Mouse (Mus musculus) liver, postnatal 0 days (tissue): ENCODE measurements around the gene Rmdn2. TPM values are rescaled to one million over a fixed set of nuclear protein-coding genes. Genes with fewer than 3 reads are reported as not detected.

Experiments
- ATAC-seq: fragments of 200-750 bp; cut with Nextera tagmentation; 2 replicates; pipeline ENCODE4 v1.8.0; 2017; ENCODE audit warnings: mild to moderate bottlenecking, moderate library complexity
- DNase-seq: peaks from one replicate; pipeline ENCODE4 v3.0.0-alpha.2; 2016
- H3K27ac ChIP-seq: fragments of 300-500 bp; sonication (generic); 2 replicates; pipeline ENCODE4 v1.5.1; 2014; ENCODE audit warnings: antibody characterized with exemption, moderate library complexity, mild to moderate bottlenecking, low read depth
- H3K27me3 ChIP-seq: fragments of 300-500 bp; sonication (generic); 2 replicates; pipeline ENCODE4 v1.6.1; 2014; ENCODE audit warnings: low read length, control low read depth, mixed read lengths; ENCODE audit not compliant: insufficient read depth
- H3K36me3 ChIP-seq: fragments of 300-500 bp; sonication (generic); replicated peaks from 2 replicates; pipeline ENCODE4 v1.6.1; 2014; ENCODE audit warnings: mild to moderate bottlenecking, control low read depth, low read length, moderate library complexity, mixed read lengths; ENCODE audit not compliant: insufficient read depth
- H3K4me1 ChIP-seq: fragments of 300-500 bp; sonication (generic); 2 replicates; pipeline ENCODE4 v1.6.1; 2014; ENCODE audit warnings: antibody characterized with exemption, mild to moderate bottlenecking, control low read depth; ENCODE audit not compliant: insufficient read depth
- H3K4me2 ChIP-seq: fragments of 300-500 bp; sonication (generic); 2 replicates; pipeline ENCODE4 v1.6.1; 2014; ENCODE audit warnings: low read depth, mild to moderate bottlenecking, low read length, moderate library complexity, mixed read lengths
- H3K4me3 ChIP-seq: fragments of 300-500 bp; sonication (generic); 2 replicates; pipeline ENCODE4 v1.5.1; 2014; ENCODE audit warnings: low read depth, low read length
- H3K9ac ChIP-seq: fragments of 300-500 bp; sonication (generic); replicated peaks from 2 replicates; pipeline ENCODE4 v1.6.1; 2014; ENCODE audit warnings: mild to moderate bottlenecking, moderate library complexity
- H3K9me3 ChIP-seq: fragments of 300-500 bp; sonication (generic); 2 replicates; pipeline ENCODE4 v1.6.1; 2016; ENCODE audit warnings: mild to moderate bottlenecking, control low read depth, low read length, mixed read lengths
- CTCF ChIP-seq: sonication (generic); IDR thresholded peaks from 2 replicates; pipeline ENCODE4 v1.5.1; 2016; ENCODE audit warnings: antibody characterized with exemption, low read depth
- EP300 ChIP-seq: IDR thresholded peaks from 2 replicates; pipeline ENCODE4 v1.6.1; 2016; ENCODE audit warnings: antibody characterized with exemption, low read depth, mild to moderate bottlenecking
- WGBS: fragments of 180-500 bp; shearing (Covaris S2); extraction: QIAGEN DNeasy Blood & Tissue Kit; methylation state at CpG from one replicate; pipeline ENCODE4 v1.1.7; 2014; ENCODE audit not compliant: insufficient replicate concordance; 5-methylcytosine and 5-hydroxymethylcytosine counted together
- polyA plus RNA-seq: library from polyadenylated mRNA; unstranded; fragments of >200 nt; fragmentation: Nextera tagmentation; extraction: Ambion mirVana; gene quantifications from 2 replicates; pipeline ENCODE4 v1.2.1, GENCODE M21; 2015

The Rmdn2 gene
- polyA plus RNA-seq, result 11.2 TPM in 2 replicates

- 79% methylated on average over 4 of the region's 4 CpGs for WGBS
- peaks cover 13% of the 10 kb centered on the region for H3K4me1 ChIP-seq
- TF ChIP-seq EP300 (no peak), CTCF (no peak)
- no peaks in the 10 kb centered on the region for H3K36me3 ChIP-seq
- no peak for DNase-seq
- H3K27ac ChIP-seq, result no peak within 1 kb of the TSS
- no peak within 1 kb of the TSS for H3K4me2 ChIP-seq
- H3K9me3 ChIP-seq, result no peaks in the 10 kb centered on the region
- no peak for ATAC-seq
- no peak within 1 kb of the TSS for H3K4me3 ChIP-seq
- no peak within 1 kb of the TSS for H3K9ac ChIP-seq
- no peaks in the 10 kb centered on the region for H3K27me3 ChIP-seq
Measured at GRCm38 (mm10) chr17:79611545-79611944, at the start of gene Rmdn2. TSS of gene Rmdn2 (plus strand) at chr17:79611863.

- Histone ChIP-seq H3K36me3 (no peaks in the 10 kb centered on the region), H3K9me3 (peaks cover 11% of the 10 kb centered on the region), H3K27me3 (no peaks in the 10 kb centered on the region), H3K9ac (no peak overlapping the region), H3K4me1 (no peaks in the 10 kb centered on the region), H3K27ac (no peak overlapping the region), H3K4me2 (no peak overlapping the region), H3K4me3 (no peak overlapping the region)
- DNase-seq (no peak), ATAC-seq (no peak)
- 67% methylated on average over 7 of the region's 7 CpGs for WGBS
- TF ChIP-seq EP300, result no peak
- no peak for TF ChIP-seq CTCF
Measured at GRCm38 (mm10) chr17:79563067-79563620, 48.5 kb upstream of the Rmdn2 start.

- Histone ChIP-seq H3K9ac (no peak overlapping the region), H3K36me3 (no peaks in the 10 kb centered on the region), H3K27me3 (no peaks in the 10 kb centered on the region), H3K27ac (no peak overlapping the region), H3K9me3 (peaks cover 11% of the 10 kb centered on the region), H3K4me1 (no peaks in the 10 kb centered on the region), H3K4me2 (no peak overlapping the region), H3K4me3 (no peak overlapping the region)
- TF ChIP-seq CTCF (no peak), EP300 (no peak)
- no peak for DNase-seq
- ATAC-seq, result no peak
- 43% methylated on average over 2 of the region's 2 CpGs for WGBS
Measured at GRCm38 (mm10) chr17:79563721-79564120, 47.9 kb upstream of the Rmdn2 start.

GRCm38 (mm10) chr17:79565241-79565961 lies 46.3 kb upstream of the Rmdn2 start:
- no peak overlapping the region for H3K27ac ChIP-seq
- no peaks in the 10 kb centered on the region for H3K36me3 ChIP-seq
- WGBS, result 49% methylated on average over 9 of the region's 9 CpGs
- H3K27me3 ChIP-seq, result no peaks in the 10 kb centered on the region
- H3K4me1 ChIP-seq, result no peaks in the 10 kb centered on the region
- DNase-seq (no peak), ATAC-seq (no peak)
- H3K9ac ChIP-seq, result no peak overlapping the region
- peaks cover 5% of the 10 kb centered on the region; the same call in 1 of the 2 replicates for H3K9me3 ChIP-seq
- H3K4me2 ChIP-seq, result no peak overlapping the region
- no peak overlapping the region for H3K4me3 ChIP-seq
- no peak for TF ChIP-seq CTCF
- no peak for TF ChIP-seq EP300

GRCm38 (mm10) chr17:79568401-79568800 lies 43.3 kb upstream of the Rmdn2 start:
- Histone ChIP-seq H3K9ac (no peak overlapping the region), H3K4me3 (no peak overlapping the region), H3K4me1 (no peaks in the 10 kb centered on the region), H3K9me3 (no peaks in the 10 kb centered on the region), H3K27me3 (no peaks in the 10 kb centered on the region), H3K4me2 (no peak overlapping the region), H3K36me3 (no peaks in the 10 kb centered on the region), H3K27ac (no peak overlapping the region)
- no peak for DNase-seq
- no peak for ATAC-seq
- TF ChIP-seq EP300, result no peak
- peak; percentile 42; the same call in 1 of the 2 replicates for TF ChIP-seq CTCF
- 78% methylated on average over 1 of the region's 1 CpGs for WGBS

GRCm38 (mm10) chr17:79578328-79578727 lies 33.3 kb upstream of the Rmdn2 start:
- DNase-seq (no peak), ATAC-seq (no peak)
- 57% methylated on average over 7 of the region's 7 CpGs for WGBS
- Histone ChIP-seq H3K36me3 (no peaks in the 10 kb centered on the region), H3K4me2 (no peak overlapping the region), H3K9me3 (no peaks in the 10 kb centered on the region), H3K9ac (no peak overlapping the region), H3K27me3 (no peaks in the 10 kb centered on the region), H3K27ac (no peak overlapping the region), H3K4me1 (no peaks in the 10 kb centered on the region), H3K4me3 (no peak overlapping the region)
- TF ChIP-seq EP300, result no peak
- TF ChIP-seq CTCF, result no peak
